Comparison of ENCODE assay signal across 10 mouse cellular contexts in the genomic region with DNA sequence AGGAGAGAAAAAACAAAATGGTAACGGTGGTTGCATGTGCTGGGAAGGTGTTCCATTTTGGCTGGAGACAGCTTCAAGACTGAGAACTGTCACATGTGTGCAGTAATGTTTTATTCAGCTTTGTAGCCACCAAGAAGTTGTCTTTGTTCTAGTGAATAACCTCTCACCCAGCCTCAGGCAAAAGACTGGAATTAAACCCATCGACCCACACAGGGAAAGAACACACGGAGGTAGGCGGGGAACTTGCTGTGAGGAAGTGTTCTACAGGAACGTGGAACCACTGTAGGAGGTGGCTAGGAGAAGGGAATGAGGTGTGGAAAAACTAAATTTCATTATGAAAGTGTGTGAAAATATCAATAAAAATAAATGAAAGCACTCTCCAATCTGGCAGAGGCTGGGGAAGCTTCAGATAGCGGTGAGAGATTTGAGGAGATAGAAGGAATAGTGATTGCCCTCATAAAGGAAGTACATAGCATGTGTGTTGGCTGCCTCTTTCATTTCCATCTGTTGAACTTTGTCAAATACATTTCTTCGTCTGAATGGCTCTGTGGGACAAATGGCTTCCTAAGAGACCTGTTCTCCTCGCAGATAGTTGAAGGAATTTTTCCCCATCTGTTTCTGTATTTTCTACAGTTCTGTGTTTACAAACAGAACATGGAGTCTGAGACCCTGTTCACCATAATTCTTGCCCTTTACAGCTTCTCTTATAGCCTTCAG.
"Had no signal": no experiment of that assay in that cellular context is flagged by ENCODE, and none has a peak within 500 bp of the region (broad histone marks: within the 10 kb centered on the region; RNA-seq: fewer than 3 reads in every experiment).

No protein-coding gene starts in this region.

- H3K9ac ChIP-seq: limb, embryonic 13.5 days; liver, embryonic 14.5 days had no signal

- H3K36me3 ChIP-seq: limb, embryonic 13.5 days had no signal

- H3K27ac ChIP-seq: layer of hippocampus, adult 2 months; limb, embryonic 13.5 days; liver, embryonic 14.5 days had no signal

- H3K4me2 ChIP-seq: limb, embryonic 13.5 days had no signal

- H3K4me1 ChIP-seq: limb, embryonic 13.5 days had no signal

- ATAC-seq: midbrain, embryonic 16.5 days had no signal

- DNase-seq: kidney, postnatal 10 days; kidney, postnatal 4 days; left cerebral cortex, postnatal 4 days; lung, adult 18-20 months; right cerebral cortex, postnatal 14 days; thymus, postnatal 36 days had no signal

- H3K4me3 ChIP-seq: layer of hippocampus, adult 2 months; limb, embryonic 13.5 days had no signal

- H3K27me3 ChIP-seq: limb, embryonic 13.5 days had no signal

- H3K9me3 ChIP-seq: limb, embryonic 13.5 days had no signal
